Mouse (Mus musculus): Measurements from ENCODE around the gene Ercc8.

DNA sequence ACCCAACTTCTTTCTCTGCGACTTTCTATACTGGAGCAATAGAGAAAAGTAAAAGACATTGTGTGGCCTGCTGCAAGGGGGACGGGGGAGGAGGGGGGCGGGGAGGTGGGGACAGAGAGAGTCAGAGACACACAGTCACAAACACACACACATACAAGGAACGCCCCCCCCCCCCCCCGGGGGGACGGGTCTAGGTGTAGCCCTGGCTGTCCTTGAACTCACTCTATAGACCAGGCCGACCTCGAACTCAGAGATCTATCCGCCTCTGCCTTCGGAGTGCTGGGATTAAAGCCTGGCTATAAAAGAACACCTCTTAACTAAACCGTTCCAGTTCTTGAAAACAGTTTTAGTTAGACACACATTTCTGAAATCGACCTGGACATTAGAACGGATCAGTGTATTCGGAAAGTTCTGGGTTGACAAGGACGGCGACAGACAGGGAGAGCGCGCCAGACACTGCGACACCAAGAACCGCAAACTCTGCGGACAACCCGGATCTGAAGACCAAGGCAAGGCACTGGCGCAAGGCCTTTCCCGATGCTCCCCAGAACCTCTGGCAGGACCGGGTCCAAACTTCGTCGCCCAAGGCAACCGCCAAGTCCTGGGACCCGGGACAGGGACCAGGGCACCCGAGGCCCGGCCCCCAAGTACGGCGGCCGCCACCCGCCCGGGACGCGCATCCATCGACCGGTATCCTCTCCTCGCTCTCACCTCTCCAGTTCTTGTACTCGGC is 633 bp upstream of the Ercc8 start:
- TF ChIP-seq POLR2A (IDR thresholded peaks at IDR 0.05; ENCODE audit: control insufficient read depth in 1 of 2, insufficient read depth in 1 of 2, low read depth in 1 of 2, low read length in 2 of 2, poor library complexity in 1 of 2) (no peak), ZC3H11A (IDR thresholded peaks at IDR 0.05; ENCODE audit: low read depth, low read length) (no peak)
